9 mouse cellular contexts compared by ENCODE assay signal in the genomic region with DNA sequence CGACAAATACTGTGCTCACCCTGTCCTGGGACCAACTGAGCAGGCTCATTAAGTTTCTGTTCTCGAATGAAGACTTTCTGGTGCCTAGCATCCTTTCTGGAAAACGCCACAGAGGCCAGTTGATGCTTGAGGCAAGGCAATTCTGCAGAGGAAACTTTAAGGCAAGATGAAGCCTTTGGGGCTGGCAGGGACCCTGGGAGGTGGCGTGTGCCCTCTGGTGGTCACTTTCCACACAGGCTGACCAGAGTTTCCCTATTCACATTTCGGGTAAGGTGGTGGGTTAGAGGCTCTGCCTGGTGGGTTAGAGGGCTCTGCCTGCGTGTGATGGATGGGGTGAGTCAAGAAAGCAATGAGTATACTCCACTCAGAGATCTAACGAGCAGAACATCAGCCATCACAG. TPM values are rescaled to one million over a fixed set of nuclear protein-coding genes. Genes with fewer than 3 reads are reported as not detected.
DNase-seq lines count a peak whose midpoint lies in the region; ATAC-seq and TF ChIP-seq lines count a peak whose summit lies in the region.
"Had no signal": no experiment of that assay in that cellular context is flagged by ENCODE, and none has a peak within 500 bp of the region (broad histone marks: within the 10 kb centered on the region; RNA-seq: fewer than 3 reads in every experiment).

No protein-coding gene starts in this region.

- no peak overlapping the region for H3K4me3 ChIP-seq in hindbrain, embryonic 10.5 days
- no peak overlapping the region for H3K4me3 ChIP-seq in hindbrain, embryonic 16.5 days (ENCODE audit: low read length)
- H3K4me3 ChIP-seq in myocyte = no peak overlapping the region
- H3K4me3 ChIP-seq: embryonic facial prominence, embryonic 15.5 days had no signal

- H3K27me3 ChIP-seq in hindbrain, embryonic 10.5 days (ENCODE audit: insufficient read depth, poor library complexity, severe bottlenecking) = no peaks in the 10 kb centered on the region
- no peaks in the 10 kb centered on the region for H3K27me3 ChIP-seq in hindbrain, embryonic 16.5 days (replicated peaks; ENCODE audit: control insufficient read depth, insufficient read depth, low read length)
- H3K27me3 ChIP-seq in myocyte (ENCODE audit: control insufficient read depth, insufficient read depth, insufficient read length) = no peaks in the 10 kb centered on the region
- H3K27me3 ChIP-seq: embryonic facial prominence, embryonic 15.5 days had no signal

- ATAC-seq in hindbrain, embryonic 16.5 days = no peak

- H3K36me3 ChIP-seq in hindbrain, embryonic 10.5 days = no peaks in the 10 kb centered on the region
- H3K36me3 ChIP-seq in hindbrain, embryonic 16.5 days (ENCODE audit: control insufficient read depth, insufficient read depth, low read length) = no peaks in the 10 kb centered on the region
- H3K36me3 ChIP-seq in myocyte (ENCODE audit: control insufficient read depth, insufficient read depth) = no peaks in the 10 kb centered on the region
- H3K36me3 ChIP-seq: embryonic facial prominence, embryonic 15.5 days had no signal

- no peaks in the 10 kb centered on the region for H3K9me3 ChIP-seq in hindbrain, embryonic 10.5 days
- H3K9me3 ChIP-seq in hindbrain, embryonic 16.5 days (ENCODE audit: control insufficient read depth, low read length) = no peaks in the 10 kb centered on the region
- H3K9me3 ChIP-seq: embryonic facial prominence, embryonic 15.5 days had no signal

- H3K4me1 ChIP-seq in hindbrain, embryonic 10.5 days (replicated peaks) = peaks cover 28% of the 10 kb centered on the region
- no peaks in the 10 kb centered on the region for H3K4me1 ChIP-seq in hindbrain, embryonic 16.5 days (ENCODE audit: control insufficient read depth, insufficient read depth, low read depth, low read length)

- H3K4me2 ChIP-seq in hindbrain, embryonic 16.5 days (ENCODE audit: low read length) = no peak overlapping the region
- peak overlapping the region; percentile 31 for H3K4me2 ChIP-seq in myocyte (ENCODE audit: low read depth)
- H3K4me2 ChIP-seq: embryonic facial prominence, embryonic 15.5 days had no signal

- TF ChIP-seq POLR2A in myocyte (IDR thresholded peaks at IDR 0.05; ENCODE audit: insufficient read length, low read depth) = no peak

- 22% methylated on average over 7 of the region's 7 CpGs for WGBS in hindbrain, embryonic 10.5 days
- WGBS in hindbrain, embryonic 16.5 days = 21% methylated on average over 7 of the region's 7 CpGs

- H3ac ChIP-seq in myocyte (ENCODE audit: control insufficient read depth, insufficient read length) = no peak overlapping the region

- H3K27ac ChIP-seq in hindbrain, embryonic 10.5 days = 0 out of 2 replicates have a peak overlapping the region, but pooled peaks have one; percentile 14
- H3K27ac ChIP-seq in hindbrain, embryonic 16.5 days (ENCODE audit: low read depth, low read length) = no peak overlapping the region
- H3K27ac ChIP-seq: embryonic facial prominence, embryonic 15.5 days had no signal

- H3K79me2 ChIP-seq in myocyte (ENCODE audit: control insufficient read depth, insufficient read depth) = no peaks in the 10 kb centered on the region

- peak; percentile 74 for DNase-seq in hindbrain, embryonic 10.5 days (ENCODE audit: low spot score)
- DNase-seq in CD4-positive, CD25-positive, alpha-beta regulatory T cell, adult 2 months (ENCODE audit: low read depth, low spot score) = peak; percentile 88
- peak; percentile 56 to 72 for DNase-seq in adrenal gland, postnatal 36 days
- peak; percentile 30 to 34 for DNase-seq in gastrocnemius, adult 8-10 months (ENCODE audit: low spot score in 2 of 2)
- peak; percentile 44 to 69 for DNase-seq in layer of hippocampus, postnatal 25 days (ENCODE audit: extremely low spot score in 1 of 2, low spot score in 1 of 2)
- DNase-seq in ovary, postnatal 10 days (ENCODE audit: low spot score) = no peak

- no peak overlapping the region for H3K9ac ChIP-seq in hindbrain, embryonic 16.5 days (ENCODE audit: low read depth, low read length)
- H3K9ac ChIP-seq: embryonic facial prominence, embryonic 15.5 days had no signal

TF ChIP-seq in myocyte, 11 proteins besides CTCF, POLR2A, EP300 and RAD21:
- TF ChIP-seq TCF12 (IDR thresholded peaks at IDR 0.05; ENCODE audit: insufficient read depth, poor library complexity, severe bottlenecking) = no peak
- no peak for TF ChIP-seq TCF3 (IDR thresholded peaks at IDR 0.05; ENCODE audit: insufficient read length, low read depth)
- no peak for TF ChIP-seq MYOD1 (IDR thresholded peaks at IDR 0.05; ENCODE audit: control insufficient read depth in 1 of 3, insufficient read length in 2 of 3, low read depth in 2 of 3)
- no peak for TF ChIP-seq MAX (IDR thresholded peaks at IDR 0.05; ENCODE audit: low read depth)
- TF ChIP-seq SRF (IDR thresholded peaks at IDR 0.05; ENCODE audit: control insufficient read depth, insufficient read length, low read depth) = no peak
- no peak for TF ChIP-seq USF1 (IDR thresholded peaks at IDR 0.05; ENCODE audit: low read depth)
- TF ChIP-seq MYOG (IDR thresholded peaks at IDR 0.05; ENCODE audit: control insufficient read depth in 1 of 3, insufficient read depth in 1 of 3, insufficient read length in 2 of 3, low read depth in 2 of 3) = no peak

RNA-seq across cellular contexts. Expression of gene Zfp36l1, which starts 28.7 kb away (rescaled TPM):
- 106 and 117 TPM in 2 replicates for polyA plus RNA-seq in hindbrain, embryonic 10.5 days (2016; fragmentation: Nextera tagmentation; extraction: Ambion mirVana)
- 38.0 and 50.8 TPM in 2 replicates for polyA plus RNA-seq in hindbrain, embryonic 16.5 days (2015; fragmentation: Nextera tagmentation; extraction: Ambion mirVana)
- total RNA-seq in adrenal gland, postnatal 36 days (2021) = 100 to 1,000 TPM; 230 to 283 TPM
- total RNA-seq in gastrocnemius, adult 8-10 months (2022) = 10 to 100 TPM; 25.2 to 28.9 (median 27.2) TPM
- 10 to 100 TPM; 37.2 to 40.8 TPM for total RNA-seq in layer of hippocampus, postnatal 25 days (2021)
- polyA plus RNA-seq in myocyte (2012; fragmentation: generic; extraction: Trizol) = 35.7 TPM

Comparison
In these comparisons a context has a peak if more than half of its experiments do, and no peak if none do; other contexts are left out.
1. RNA of gene Zfp36l1, which starts 28.7 kb away (total RNA-seq): 230 to 283 TPM in adrenal gland, postnatal 36 days; 37.2 to 40.8 TPM in layer of hippocampus, postnatal 25 days and 25.2 to 28.9 TPM in gastrocnemius, adult 8-10 months; every median in the first group is over 4 times any median in the second.